Mouse (Mus musculus) bone marrow macrophage, adult 2 months (primary cell): Measurements from ENCODE around the gene Sln. TPM values are rescaled to one million over a fixed set of nuclear protein-coding genes. Genes with fewer than 3 reads are reported as not detected.

ENCODE experiments used
- H3K27ac ChIP-seq: 2 replicates; pipeline ENCODE4 v1.5.1; 2012; ENCODE audit warnings: low read depth, low read length; ENCODE audit not compliant: insufficient read depth
- H3K4me1 ChIP-seq: 2 replicates; pipeline ENCODE4 v1.6.1; 2012; ENCODE audit warnings: low read length; ENCODE audit not compliant: control insufficient read depth, insufficient read depth
- H3K4me3 ChIP-seq: 2 replicates; pipeline ENCODE4 v1.5.1; 2012; ENCODE audit warnings: mild to moderate bottlenecking, low read length, moderate library complexity; ENCODE audit not compliant: insufficient read depth
- CTCF ChIP-seq: IDR thresholded peaks from 2 replicates; pipeline ENCODE4 v1.5.1; 2012; ENCODE audit warnings: low read depth, mild to moderate bottlenecking, low read length, moderate library complexity
- POLR2A ChIP-seq: IDR thresholded peaks from 2 replicates; pipeline ENCODE4 v1.6.1; 2012; ENCODE audit warnings: mild to moderate bottlenecking, low read depth, low read length, borderline replicate concordance
- polyA plus RNA-seq: library from polyadenylated mRNA; stranded (reverse); fragments of >200 nt; gene quantifications from 2 replicates; pipeline ENCODE4 v1.2.4, GENCODE M21; 2012; ENCODE audit not compliant: missing spikeins, insufficient read depth, insufficient read length

Sln gene
- polyA plus RNA-seq, 1 experiment = not detected

DNA sequence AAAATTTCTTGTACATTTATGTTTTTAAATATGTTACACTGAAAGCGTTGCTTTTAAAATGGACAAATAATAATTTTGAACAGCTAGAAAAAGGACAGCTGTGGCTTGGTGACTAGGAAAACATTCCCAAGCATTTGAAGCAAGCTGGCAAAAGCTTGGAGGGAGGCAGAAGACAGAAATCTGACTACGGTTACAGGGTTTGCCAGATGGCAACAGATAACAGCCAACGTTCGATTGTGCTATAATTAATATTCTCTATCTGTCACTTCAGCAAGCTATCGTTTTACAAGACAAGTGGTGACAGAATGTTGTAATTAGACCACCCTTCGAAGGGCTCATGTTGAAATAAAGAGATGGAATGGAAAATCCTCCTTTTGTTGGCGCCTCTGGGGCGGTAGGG, 1.4 kb upstream of the Sln start:
- no peaks in the 10 kb centered on the region for H3K4me1 ChIP-seq
- no peak overlapping the region for H3K27ac ChIP-seq
- TF ChIP-seq POLR2A = no peak
- no peak for TF ChIP-seq CTCF
- H3K4me3 ChIP-seq = no peak overlapping the region

DNA sequence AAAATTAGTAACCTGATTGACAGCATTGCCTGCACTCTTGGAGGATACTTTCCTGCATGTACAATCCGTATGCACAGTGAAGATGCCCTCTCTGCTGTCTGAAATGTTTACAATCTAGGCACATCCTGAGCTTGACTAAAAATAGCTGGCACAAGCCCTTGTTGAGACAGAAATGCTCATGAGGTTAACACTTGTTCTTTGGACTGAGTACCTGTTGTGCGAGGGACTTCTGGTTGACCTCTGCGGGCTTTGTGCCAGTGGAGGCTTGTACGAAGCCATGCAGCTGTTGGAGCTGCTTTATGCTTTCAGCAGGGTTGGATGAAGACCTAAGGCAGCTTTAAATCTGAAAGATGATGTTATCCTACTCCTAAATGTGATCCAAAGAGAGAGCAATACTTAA, 2.2 kb downstream of the Sln start:
- Histone ChIP-seq H3K27ac (no peak overlapping the region), H3K4me1 (no peaks in the 10 kb centered on the region), H3K4me3 (no peak overlapping the region)
- TF ChIP-seq POLR2A (no peak), CTCF (no peak)

DNA sequence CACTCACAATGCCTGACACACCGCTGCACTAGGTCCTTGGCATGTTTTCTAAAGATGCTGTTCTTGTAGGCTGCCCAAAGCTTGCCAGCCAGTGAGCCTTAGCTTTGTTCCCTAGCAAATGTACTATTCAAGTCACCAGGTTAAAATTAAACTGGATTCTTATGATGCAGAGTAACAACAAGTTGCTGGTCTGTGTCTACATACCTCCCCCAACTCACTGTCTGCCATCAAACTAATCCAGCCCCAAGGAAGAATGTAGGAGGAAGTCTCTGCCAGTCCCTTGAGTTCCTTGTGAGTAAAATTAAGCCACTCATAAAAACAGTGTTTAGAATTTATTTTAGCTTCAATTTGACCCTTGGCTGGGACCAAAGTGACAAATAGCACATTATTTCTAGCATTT, 3.7 kb downstream of the Sln start:
- H3K27ac ChIP-seq = no peak overlapping the region
- H3K4me3 ChIP-seq = no peak overlapping the region
- TF ChIP-seq POLR2A (no peak), CTCF (no peak)
- no peaks in the 10 kb centered on the region for H3K4me1 ChIP-seq

DNA sequence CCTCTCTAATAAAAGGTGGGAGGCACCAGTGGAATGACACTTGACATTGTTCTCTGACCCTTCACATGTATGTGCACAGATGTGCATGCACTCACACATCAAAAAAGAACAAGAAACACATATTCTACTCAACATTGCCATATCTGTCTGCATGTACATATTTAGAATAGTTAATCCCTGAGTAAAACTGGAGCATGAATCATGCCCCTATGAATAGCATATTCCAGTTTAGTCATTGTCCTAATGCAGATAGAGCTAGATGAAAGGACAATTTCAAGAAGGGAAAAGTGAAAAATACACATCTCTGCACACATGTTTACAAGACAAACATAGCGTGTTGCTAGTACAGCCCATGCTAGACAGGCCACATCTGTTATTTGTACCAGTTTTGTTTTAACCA, 4.6 kb downstream of the Sln start:
- TF ChIP-seq CTCF (no peak), POLR2A (no peak)
- no peak overlapping the region for H3K27ac ChIP-seq
- H3K4me3 ChIP-seq = no peak overlapping the region
- H3K4me1 ChIP-seq = no peaks in the 10 kb centered on the region

DNA sequence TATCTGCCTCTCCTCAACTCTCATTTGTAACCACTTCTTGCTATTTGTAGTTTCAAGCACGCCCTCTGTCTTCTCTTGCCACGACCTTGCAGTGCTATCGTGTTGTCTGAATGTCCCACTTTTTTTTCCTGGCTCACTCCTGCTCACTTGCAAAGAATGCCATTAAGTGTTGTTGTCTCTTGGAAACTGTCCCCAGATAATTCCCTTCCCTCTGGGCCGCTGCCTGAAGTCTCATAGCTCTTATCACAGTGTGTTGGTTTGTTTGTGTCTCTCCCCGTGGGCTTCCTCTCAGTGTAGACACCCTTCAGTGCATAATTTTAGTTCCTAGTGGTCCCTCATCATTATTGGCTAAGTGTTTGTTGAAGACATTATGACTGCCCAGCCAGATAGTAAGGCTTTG, 7.9 kb downstream of the Sln start:
- TF ChIP-seq CTCF (no peak), POLR2A (no peak)
- H3K4me1 ChIP-seq = no peaks in the 10 kb centered on the region
- H3K4me3 ChIP-seq = no peak overlapping the region
- no peak overlapping the region for H3K27ac ChIP-seq

DNA sequence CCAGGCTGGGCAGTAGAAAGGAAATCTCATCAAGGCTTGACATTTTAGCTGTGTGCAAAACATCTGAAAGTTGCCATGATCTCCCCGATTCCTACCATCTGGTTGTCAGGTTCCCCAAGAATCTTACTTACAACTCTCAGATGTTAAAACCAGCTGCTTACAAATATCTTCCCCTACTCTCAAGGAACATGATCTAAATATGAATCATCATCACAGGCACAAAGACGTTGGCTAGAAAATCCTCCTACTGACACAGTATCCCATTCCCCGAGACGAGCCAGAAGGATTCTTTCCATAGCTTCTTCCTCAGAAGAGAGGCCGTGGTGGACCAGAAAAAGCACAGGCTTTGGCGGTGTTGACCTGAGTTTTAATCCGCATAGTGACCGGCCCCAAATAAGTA, 23.3 kb downstream of the Sln start:
- TF ChIP-seq POLR2A (no peak), CTCF (no peak)
- Histone ChIP-seq H3K4me3 (no peak overlapping the region), H3K27ac (no peak overlapping the region), H3K4me1 (no peaks in the 10 kb centered on the region)

DNA sequence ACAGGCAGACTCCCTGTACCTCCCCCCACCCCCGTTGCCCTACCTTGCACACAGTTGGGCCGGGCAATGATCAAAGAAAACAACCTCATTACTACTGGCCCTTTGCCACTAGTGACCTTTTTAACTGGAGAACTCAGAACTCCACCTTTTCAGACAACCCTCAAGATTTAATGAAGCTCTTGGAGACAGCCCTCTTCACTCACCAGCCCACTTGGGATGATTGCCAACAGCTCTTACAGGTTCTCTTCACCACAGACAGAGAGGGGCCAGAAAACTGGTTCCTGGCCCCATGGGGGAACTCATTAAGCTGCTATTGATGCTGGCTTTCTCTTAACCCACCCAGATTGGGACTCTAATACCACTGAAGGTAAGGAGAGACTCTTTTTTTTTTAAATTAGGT, 27.5 kb downstream of the Sln start:
- Histone ChIP-seq H3K4me3 (no peak overlapping the region), H3K27ac (no peak overlapping the region), H3K4me1 (no peaks in the 10 kb centered on the region)
- TF ChIP-seq POLR2A (no peak), CTCF (no peak)

DNA sequence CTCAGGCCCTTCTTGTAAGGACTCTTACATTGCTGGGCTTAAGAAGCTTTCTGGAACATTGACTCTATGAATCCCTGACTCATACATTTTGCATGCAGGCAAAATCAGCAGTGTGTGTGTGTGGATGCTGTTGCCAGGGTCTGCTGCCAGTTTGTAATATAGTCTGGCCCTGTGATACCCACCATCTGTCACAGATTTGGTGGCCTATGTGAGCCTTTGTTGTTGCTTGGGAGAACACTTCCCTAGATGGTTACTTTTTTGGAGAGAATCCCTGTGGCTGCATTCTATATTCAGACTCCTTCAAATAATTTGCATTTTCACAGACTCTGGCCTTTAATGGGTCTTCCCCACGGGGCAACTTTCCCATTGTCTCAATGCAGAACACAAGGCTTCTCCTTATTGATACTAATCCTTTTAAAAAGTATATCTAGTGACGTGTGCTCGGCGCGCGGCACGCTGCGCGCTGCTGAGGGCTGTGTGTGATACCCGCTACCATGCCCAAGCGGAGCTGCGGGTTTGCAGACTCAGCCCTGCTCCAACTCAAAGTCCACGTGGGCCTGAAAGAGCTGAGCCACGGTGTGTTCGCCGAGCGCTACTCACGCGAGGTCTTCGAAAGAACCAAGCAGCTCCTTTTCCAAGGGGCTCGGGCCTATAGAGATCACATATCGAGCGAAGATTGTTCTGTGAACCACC, 33.8 kb downstream of the Sln start:
- TF ChIP-seq POLR2A (no peak), CTCF (no peak)
- Histone ChIP-seq H3K4me1 (no peaks in the 10 kb centered on the region), H3K4me3 (no peak overlapping the region), H3K27ac (no peak overlapping the region)

DNA sequence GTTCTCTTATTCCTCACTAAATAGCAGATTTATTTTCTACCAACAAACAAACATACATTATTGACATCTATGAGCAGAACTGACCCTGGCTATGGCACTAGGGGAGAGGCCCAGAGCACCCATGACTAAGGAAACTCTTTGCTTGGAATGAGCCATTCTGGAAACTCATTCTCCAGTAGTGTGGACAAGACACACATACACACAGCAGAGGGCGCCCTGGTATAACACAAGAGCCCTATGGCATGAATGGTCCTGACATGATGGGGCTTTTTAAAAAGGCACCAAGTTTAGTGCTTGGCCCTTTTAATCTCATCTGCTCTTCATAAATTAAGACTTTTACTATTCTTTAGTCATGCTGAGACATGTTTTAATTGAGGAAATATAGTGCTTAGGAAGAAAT, 40.1 kb downstream of the Sln start:
- H3K4me3 ChIP-seq = no peak overlapping the region
- H3K4me1 ChIP-seq = no peaks in the 10 kb centered on the region
- TF ChIP-seq CTCF = no peak
- no peak for TF ChIP-seq POLR2A
- no peak overlapping the region for H3K27ac ChIP-seq

DNA sequence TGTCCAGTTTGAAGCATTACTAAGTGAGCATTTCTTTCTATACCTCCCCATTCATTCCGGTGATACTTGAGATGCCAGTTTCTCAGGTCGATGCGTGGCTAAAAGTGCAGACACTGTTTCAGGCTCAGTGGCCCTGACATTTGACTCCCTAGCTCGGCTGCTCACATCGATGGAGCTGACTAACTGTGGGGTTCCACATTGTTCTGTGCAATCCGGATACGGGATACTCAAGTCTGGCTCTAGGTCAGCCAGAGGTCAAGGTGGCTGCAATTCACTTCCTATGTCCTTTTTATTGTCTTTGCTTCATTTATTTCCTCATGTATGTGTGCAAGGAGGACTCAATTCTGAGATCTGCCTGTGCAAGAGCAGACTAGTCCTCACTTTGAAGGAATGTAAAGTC, 45.9 kb downstream of the Sln start:
- no peak overlapping the region for H3K27ac ChIP-seq
- no peak overlapping the region for H3K4me3 ChIP-seq
- H3K4me1 ChIP-seq = no peaks in the 10 kb centered on the region
- TF ChIP-seq CTCF = no peak
- TF ChIP-seq POLR2A = no peak

DNA sequence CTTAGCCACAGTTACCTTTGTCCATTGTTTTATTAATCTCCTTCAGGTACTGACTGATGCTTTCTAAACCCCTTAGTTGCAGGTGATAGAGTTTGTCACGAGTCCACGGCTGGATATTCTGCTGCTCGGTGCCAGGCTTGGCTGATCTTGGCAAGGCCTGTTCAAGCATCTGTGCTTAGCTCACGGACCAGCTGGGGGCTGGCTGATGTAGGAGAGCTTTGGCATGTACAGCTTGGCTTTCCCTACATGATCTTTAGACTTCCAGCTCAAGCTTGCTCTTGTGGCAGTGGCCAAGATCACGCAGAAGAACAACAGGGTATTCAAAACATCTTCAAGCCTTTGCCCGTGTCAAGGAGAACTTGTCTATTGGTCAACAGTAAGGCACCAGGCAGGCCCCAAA, 49.9 kb downstream of the Sln start:
- no peaks in the 10 kb centered on the region for H3K4me1 ChIP-seq

More for the DNA sequence above, 49.9 kb downstream of the Sln start:
- no peak overlapping the region for H3K4me3 ChIP-seq
- no peak overlapping the region for H3K27ac ChIP-seq
- TF ChIP-seq CTCF (no peak), POLR2A (no peak)
